Mouse (Mus musculus): ENCODE data around the gene Mast4.

Mast4 gene

DNA sequence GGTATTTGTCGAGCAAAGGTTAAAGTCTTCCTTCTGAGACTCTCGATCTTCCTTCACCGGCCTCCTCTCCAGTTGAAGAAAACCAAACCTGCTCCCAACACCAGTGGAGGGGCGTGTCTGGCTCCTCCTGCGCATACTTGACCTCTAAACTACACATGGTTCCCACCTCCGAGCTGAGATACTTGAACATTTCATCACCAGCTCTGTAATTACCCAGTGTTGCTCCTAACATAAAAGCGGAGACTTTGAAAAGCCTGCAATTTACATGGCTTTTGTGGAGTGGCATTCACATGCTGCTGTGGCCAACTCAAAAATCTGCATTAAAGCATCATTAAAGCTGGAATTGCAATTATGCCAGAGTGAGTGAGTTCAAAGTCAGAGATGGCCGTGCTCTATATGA is 492.1 kb downstream of the Mast4 start:
- DNase-seq (ENCODE audit: extremely low spot score, low read depth, low spot score): peak; percentile 18

GRCm38 (mm10) chr13:102839741-102840482 is 494.4 kb downstream of the Mast4 start:
- no peak for DNase-seq (ENCODE audit: extremely low spot score, low read depth, low spot score)

DNA sequence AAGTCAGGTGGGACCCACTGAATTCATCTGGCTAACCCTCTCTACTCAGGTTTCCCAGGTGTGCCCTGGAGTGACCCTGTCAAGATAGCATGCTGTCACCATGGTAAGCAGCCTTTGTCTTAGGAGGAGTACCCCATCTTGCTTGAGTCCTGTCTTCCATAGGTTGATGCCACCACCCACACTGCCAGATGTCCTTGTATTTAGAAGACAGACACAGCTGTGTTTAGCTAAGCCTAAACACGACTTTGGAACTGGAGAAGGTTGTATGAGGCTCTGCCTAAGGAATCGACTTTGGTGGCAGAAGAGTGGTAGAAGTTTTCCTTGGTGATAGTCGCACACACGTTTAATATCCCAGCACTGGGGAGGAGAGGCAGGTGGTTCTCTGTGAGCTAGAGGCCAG is 496.9 kb downstream of the Mast4 start:
- DNase-seq (ENCODE audit: extremely low spot score, low read depth, low spot score): no peak

- DNase-seq (ENCODE audit: extremely low spot score, low read depth, low spot score): no peak
Measured at GRCm38 (mm10) chr13:102835336-102835735, 499.0 kb downstream of the Mast4 start.

DNA sequence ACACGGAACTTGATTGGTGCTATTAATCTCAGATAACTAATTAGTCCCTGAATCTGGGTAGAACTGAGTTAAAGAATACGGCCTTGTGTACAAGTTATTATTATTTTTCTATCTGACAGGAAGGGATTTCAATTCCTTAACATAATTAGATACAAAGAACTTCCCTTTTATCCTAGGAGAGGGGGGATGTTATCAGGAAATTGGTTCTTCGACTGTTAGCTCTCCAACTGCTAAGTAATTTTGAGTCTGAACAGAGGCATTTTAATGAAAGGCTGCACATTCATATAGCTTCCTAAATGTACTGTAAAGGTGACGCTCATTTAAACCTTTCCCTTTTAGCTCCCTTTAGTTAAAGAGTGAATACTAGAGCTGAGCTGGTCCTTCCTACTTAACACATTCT is 516.0 kb downstream of the Mast4 start:
- no peak for DNase-seq (ENCODE audit: extremely low spot score, low read depth, low spot score)

- DNase-seq (ENCODE audit: extremely low spot score, low read depth, low spot score): no peak
Measured at GRCm38 (mm10) chr13:102816689-102817088, 517.6 kb downstream of the Mast4 start.

GRCm38 (mm10) chr13:102815158-102815557 is 519.1 kb downstream of the Mast4 start:
- no peak for DNase-seq (ENCODE audit: extremely low spot score, low read depth, low spot score)

DNA sequence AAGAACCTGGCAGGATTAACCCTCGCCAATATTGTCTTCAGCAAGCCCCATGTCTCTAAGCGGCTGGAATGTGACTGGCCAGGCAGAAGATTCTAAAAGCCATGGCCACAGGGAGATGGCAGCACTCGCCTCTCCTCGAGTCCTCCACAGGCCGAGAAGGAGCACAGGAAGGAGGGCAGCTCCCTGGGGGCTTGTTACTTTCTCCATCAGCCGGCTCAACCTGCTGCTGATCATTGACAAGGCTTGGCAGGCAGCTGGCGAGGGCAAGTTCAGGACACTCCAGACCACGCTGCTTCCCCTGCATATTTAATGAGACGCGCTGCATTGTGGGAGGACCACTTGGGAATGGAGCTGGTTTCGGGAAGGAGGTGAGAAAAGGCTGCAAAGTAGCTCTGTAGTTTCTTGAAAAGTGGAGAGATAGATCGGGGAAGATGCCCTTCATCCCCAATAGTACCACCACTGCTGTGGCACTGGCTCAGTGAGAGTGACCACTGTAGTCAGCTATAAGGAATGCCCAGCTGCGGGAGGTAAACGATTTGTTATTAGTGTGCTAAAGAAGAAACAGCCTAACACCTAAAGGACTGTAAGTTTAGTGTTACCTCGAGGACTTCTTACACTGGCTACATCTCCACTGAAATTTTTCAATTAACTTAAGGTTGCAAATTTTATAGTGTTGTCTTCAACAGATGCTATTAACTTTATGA is 523.0 kb downstream of the Mast4 start:
- peak; percentile 26 for DNase-seq (ENCODE audit: extremely low spot score, low read depth, low spot score)

- DNase-seq (ENCODE audit: extremely low spot score, low read depth, low spot score): no peak
Measured at GRCm38 (mm10) chr13:102806652-102807051, 527.6 kb downstream of the Mast4 start.

DNA sequence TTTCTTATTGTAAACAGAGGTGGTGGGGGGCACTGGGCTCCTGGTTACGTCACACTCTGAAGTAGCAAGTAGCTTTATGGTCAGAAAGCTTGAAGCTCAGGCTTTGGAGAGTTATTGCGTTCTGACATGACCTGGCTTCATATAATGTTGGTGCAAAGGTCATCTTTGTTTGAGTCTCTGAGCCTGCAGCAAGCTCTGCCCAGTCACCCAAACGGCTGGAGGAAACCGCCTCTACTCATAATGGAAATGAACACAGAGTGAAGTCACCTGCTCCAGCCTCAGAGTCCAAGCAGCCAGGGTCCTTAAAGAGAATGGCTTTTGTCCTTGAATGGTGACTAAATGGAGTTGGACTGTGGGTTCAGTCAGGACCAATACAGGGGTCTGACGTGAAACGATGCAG is 529.1 kb downstream of the Mast4 start:
- DNase-seq (ENCODE audit: extremely low spot score, low read depth, low spot score): no peak

GRCm38 (mm10) chr13:102803206-102803605 is 531.1 kb downstream of the Mast4 start:
- no peak for DNase-seq (ENCODE audit: extremely low spot score, low read depth, low spot score)

DNA sequence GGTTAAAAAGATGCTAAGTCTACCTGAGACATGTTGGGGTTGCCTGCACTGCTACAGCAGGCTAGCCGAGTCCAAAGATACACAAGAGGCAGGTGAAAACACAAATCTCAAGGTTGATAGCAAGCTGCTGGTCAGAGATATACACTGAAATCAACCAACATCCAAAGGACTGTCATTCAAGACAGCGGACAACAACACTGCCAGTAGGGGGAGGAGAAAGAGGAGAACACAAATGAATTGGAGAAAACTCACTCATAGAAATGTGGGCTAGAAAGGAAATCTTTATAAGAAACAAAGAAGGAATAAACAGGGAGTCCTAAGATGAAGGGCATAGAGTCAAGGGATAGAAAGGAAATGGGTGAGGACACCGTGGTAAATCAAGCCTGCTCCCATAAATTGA is 542.1 kb downstream of the Mast4 start:
- DNase-seq (ENCODE audit: extremely low spot score, low read depth, low spot score): no peak

DNA sequence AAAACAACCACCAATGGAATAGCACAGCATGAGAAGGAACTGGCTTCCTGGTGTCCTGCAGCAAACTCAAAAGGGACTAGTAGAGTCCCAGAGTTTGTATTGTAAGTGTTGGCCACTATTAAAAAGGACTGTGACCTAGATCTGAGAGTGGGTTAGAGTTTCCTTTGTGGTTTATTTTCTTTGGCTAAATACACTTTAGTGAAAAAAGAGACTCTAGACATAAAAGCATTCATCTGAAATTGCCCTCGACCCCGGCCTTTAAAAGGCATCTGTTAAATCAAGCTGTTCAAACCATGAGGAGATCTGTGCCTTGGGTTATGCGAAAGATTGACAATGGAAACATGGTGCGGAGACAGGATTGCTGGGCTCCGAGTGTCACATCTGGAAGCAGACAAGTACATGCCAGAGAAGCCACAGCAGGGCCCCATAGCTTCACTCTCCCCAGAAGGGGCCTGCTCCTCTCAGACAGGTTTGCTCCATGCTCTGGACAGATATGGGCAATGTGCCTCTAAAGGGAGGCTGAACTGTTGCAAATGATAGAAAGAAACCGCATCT is 543.6 kb downstream of the Mast4 start:
- DNase-seq (ENCODE audit: extremely low spot score, low read depth, low spot score): no peak

GRCm38 (mm10) chr13:102786666-102787230 is 547.5 kb downstream of the Mast4 start:
- DNase-seq (ENCODE audit: extremely low spot score, low read depth, low spot score): no peak

DNA sequence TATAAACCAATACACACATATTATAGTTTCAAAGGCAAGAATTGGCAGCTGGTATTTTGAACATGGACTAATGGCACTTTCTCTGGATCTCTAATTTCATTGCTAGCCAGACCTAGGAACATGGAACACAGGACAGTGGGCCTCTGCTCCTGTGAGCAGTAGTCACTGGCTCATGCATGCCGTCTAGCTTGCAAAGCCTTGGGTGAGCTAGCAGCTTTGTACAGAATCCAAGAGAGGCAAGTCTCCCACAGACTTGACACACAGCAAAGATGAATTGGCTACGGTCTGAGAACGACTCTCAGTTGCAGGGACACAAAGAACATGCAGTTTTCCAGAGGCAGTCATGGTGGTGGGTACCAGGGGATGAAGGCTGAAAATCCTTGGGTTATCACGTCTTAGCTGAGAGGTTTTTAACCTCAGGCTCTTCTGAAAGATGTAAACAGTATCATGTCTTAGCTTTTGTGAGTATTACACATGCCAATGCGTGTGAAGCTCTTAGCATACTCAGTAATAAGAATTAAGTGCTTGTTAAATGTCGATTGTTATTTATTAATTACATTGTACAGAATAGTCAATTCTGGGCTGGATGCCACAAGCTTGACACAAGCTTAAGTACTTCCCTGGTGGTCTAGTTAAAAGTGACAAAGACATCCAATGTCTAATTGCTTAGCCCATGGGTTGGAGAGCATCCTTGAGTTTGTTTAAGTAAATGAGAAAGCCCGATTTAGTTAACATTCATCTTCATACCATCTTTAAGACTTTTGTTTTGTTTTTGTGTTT is 550.6 kb downstream of the Mast4 start:
- DNase-seq (ENCODE audit: extremely low spot score, low read depth, low spot score): no peak

GRCm38 (mm10) chr13:102779275-102779674 is 555.0 kb downstream of the Mast4 start:
- no peak for DNase-seq (ENCODE audit: extremely low spot score, low read depth, low spot score)

DNA sequence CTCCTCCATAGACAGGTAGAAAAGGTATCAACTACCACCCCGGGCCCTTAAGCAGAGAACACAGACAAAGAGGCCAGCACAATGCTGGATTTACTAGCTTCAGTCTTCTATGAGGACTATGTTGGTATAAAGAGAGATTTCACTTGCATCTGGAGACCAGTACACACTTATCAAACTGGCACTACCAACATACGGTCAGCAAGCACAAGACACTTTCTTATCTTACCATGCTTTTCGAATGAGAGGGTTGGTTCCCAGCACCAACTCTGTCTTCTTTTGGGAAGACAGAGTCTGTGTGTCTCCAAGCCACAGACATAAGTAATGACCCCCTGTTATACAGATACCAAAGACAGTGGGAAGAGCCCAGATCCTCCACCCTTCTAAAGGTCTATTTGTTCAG is 555.4 kb downstream of the Mast4 start:
- no peak for DNase-seq (ENCODE audit: extremely low spot score, low read depth, low spot score)

DNA sequence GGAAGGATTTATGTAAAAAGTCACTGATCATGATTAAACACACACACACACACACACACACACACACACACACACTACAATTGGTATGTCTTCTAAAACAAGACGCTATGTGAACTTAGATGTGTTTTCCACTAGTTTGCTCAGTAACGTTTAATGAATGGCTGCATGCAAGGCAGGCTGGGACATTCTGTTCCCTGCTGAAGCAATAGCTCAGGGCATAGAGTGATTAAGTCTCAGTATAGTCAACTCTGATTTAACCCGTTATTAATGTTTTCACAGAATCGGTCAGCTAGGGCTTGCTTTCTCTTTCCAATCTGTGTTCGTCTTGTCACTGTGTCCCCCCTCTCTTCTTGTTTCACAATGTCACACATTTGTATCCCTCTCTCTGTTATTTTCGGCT is 558.8 kb downstream of the Mast4 start:
- no peak for DNase-seq (ENCODE audit: extremely low spot score, low read depth, low spot score)

GRCm38 (mm10) chr13:102774786-102775201 is 559.5 kb downstream of the Mast4 start:
- no peak for DNase-seq (ENCODE audit: extremely low spot score, low read depth, low spot score)

DNA sequence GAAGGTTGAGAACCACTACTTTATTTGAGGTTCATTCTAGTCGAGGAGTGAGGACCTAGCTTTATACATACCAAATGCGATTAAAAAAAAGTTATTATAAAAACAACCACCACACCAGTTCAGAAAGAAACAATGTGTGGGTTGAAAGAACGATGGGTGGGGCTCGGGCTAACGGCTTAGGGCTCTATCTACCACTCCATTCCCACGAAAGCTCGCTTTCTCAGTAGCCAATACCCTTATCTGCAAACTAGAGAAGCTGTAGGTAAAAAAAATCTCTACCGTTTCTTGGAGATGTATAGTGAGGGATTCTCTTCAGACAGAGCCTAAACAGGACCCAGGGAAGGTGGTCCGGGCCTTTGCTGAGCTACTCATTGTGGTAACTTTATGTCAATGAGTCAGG is 561.1 kb downstream of the Mast4 start:
- DNase-seq (ENCODE audit: extremely low spot score, low read depth, low spot score): no peak

- no peak for DNase-seq (ENCODE audit: extremely low spot score, low read depth, low spot score)
Measured at GRCm38 (mm10) chr13:102770194-102770593, 564.1 kb downstream of the Mast4 start.
